Mouse (Mus musculus): ENCODE results near the gene Hist1h1b.

DNA sequence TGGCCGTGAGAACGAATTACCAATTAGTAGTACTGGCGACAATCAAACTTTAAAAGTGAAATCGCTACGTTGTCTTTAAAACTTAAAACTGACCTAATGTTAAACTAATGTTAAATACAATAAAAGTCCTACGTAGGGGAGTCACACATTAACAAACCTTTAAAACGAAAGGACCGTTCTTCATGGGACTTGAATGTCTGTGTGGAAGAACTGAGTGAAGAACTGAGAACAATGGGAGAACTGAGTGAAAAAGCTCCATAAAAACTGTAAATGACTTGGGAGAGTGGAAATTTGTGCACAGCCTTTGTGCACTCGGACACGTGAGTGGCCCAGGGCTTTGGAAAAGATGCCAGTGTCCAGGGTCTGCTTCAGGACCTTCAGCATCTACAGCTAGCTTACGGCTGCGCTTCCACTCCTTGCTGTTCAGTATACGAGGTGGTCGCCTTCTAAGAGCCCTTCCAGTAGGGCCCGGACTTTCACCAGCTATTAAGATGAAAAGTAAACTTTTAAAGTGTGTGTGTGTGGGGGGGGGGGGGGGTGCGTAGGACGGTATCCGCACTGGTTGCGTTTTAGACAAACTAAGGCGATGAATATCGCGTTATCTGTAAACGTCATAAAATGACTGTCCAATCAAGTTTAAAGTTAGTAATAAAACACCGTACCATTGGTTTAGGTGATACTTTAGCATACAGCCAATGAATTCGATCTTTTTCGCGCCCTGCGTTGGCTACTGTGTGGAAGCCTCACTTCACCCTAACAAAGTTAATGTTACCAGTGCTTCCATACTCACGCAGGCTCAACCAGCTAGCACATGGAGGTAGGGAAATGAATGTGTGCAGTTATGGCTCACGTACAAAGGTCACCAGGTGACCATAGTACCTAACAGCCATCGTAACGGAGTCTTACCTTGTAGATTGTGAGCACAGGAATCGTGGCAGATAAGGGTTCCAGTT lies 1.3 kb downstream of the Hist1h1b start:
- TF ChIP-seq CTCF (conservative IDR thresholded peaks at IDR 0.05; ENCODE audit: low read length), result no peak
- TF ChIP-seq POU5F1 (IDR thresholded peaks at IDR 0.05; ENCODE audit: borderline replicate concordance, low read length), result no peak
- no peak for TF ChIP-seq NANOG (IDR thresholded peaks at IDR 0.05; ENCODE audit: borderline replicate concordance, low read length)
